Comparison of ENCODE assay signal across 16 mouse cellular contexts in the genomic region with DNA sequence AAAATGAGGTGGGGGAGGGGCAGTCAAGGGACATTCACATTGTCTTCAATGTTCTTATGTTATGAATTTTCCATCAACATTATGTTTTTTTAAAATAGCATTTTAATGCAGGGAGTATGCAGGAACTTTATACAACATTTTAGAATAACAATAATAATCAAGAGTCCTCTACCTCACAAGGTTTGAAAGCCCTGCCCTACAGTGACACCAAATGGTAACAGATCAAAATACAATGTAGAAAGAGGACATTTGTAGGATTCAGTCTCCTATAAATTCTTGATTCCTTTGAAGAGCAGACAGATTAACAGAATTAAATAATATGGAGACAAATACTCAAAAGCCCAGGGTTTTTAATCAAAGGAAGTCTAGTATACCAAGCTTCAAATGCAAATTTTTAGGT.
DNase-seq lines count a peak whose midpoint lies in the region; ATAC-seq and TF ChIP-seq lines count a peak whose summit lies in the region.
"Had no signal": no experiment of that assay in that cellular context is flagged by ENCODE, and none has a peak within 500 bp of the region (broad histone marks: within the 10 kb centered on the region; RNA-seq: fewer than 3 reads in every experiment).

No protein-coding gene starts in this region.

- TF ChIP-seq EP300 in heart, postnatal 0 days (IDR thresholded peaks at IDR 0.05; ENCODE audit: low read depth), result no peak
- TF ChIP-seq EP300 in lung, postnatal 0 days (IDR thresholded peaks at IDR 0.05), result no peak
- no peak for TF ChIP-seq EP300 in MEL (IDR thresholded peaks at IDR 0.05; ENCODE audit: low read depth in 1 of 2, low read length in 2 of 2)

- no peak overlapping the region for H3K9ac ChIP-seq in heart, postnatal 0 days (replicated peaks; ENCODE audit: low read depth, low read length)
- H3K9ac ChIP-seq in lung, postnatal 0 days (replicated peaks; ENCODE audit: low read depth), result no peak overlapping the region
- H3K9ac ChIP-seq in MEL (ENCODE audit: control insufficient read depth, low read depth, low read length, poor library complexity, severe bottlenecking), result no peak overlapping the region

- ATAC-seq in heart, postnatal 0 days (ENCODE audit: insufficient read depth, low read depth), result no peak
- no peak for ATAC-seq in lung, postnatal 0 days
- ATAC-seq in inflammation-experienced regulatory T-cells, adult 6 months, result no peak

- no peaks in the 10 kb centered on the region for H3K27me3 ChIP-seq in heart, postnatal 0 days (ENCODE audit: control insufficient read depth, insufficient read depth, low read length)
- no peaks in the 10 kb centered on the region for H3K27me3 ChIP-seq in lung, postnatal 0 days (replicated peaks; ENCODE audit: insufficient read depth, low read length)
- no peaks in the 10 kb centered on the region for H3K27me3 ChIP-seq in MEL (ENCODE audit: control insufficient read depth in 1 of 2, insufficient read depth in 2 of 2, low read length in 2 of 2)

- no peaks in the 10 kb centered on the region for H3K9me3 ChIP-seq in heart, postnatal 0 days (replicated peaks; ENCODE audit: control insufficient read depth, low read length)
- H3K9me3 ChIP-seq in lung, postnatal 0 days (ENCODE audit: low read length), result no peaks in the 10 kb centered on the region
- H3K9me3 ChIP-seq in MEL (replicated peaks; ENCODE audit: insufficient read depth, low read length), result no peaks in the 10 kb centered on the region

- TF ChIP-seq RAD21 in MEL (IDR thresholded peaks at IDR 0.05; ENCODE audit: low read depth, low read length), result peak; percentile 40

- H3K27ac ChIP-seq in heart, postnatal 0 days (ENCODE audit: low read depth), result no peak overlapping the region
- no peak overlapping the region for H3K27ac ChIP-seq in lung, postnatal 0 days (ENCODE audit: low read length)
- H3K27ac ChIP-seq in MEL (ENCODE audit: control insufficient read depth, low read depth, low read length), result no peak overlapping the region

- no peaks in the 10 kb centered on the region for H3K36me3 ChIP-seq in heart, postnatal 0 days (replicated peaks; ENCODE audit: control insufficient read depth, insufficient read depth, low read length)
- H3K36me3 ChIP-seq in lung, postnatal 0 days (ENCODE audit: insufficient read depth, low read length), result no peaks in the 10 kb centered on the region
- H3K36me3 ChIP-seq in MEL (ENCODE audit: control insufficient read depth in 1 of 2, insufficient read depth in 2 of 2, low read length in 2 of 2), result no peaks in the 10 kb centered on the region

- H3K79me2 ChIP-seq in MEL (ENCODE audit: control insufficient read depth, insufficient read depth, low read length, poor library complexity), result no peaks in the 10 kb centered on the region

- no peak for DNase-seq in heart, postnatal 0 days (ENCODE audit: low spot score)
- no peak for DNase-seq in heart, postnatal 36 days
- DNase-seq in lung, postnatal 0 days (ENCODE audit: low spot score), result no peak
- DNase-seq in lung, adult 18-20 months, result no peak
- DNase-seq in MEL (ENCODE audit: low read depth, low spot score), result no peak
- peak; percentile 12 for DNase-seq in induced T-regulatory cell, adult 2 months (ENCODE audit: low read depth)
- no peak for DNase-seq in gastrocnemius, adult 18-20 months (ENCODE audit: low spot score)
- DNase-seq: cerebellum, adult 9-10 months; heart, postnatal 4 days; kidney, adult 18-20 months; kidney, postnatal 36 days; lung, postnatal 10 days; right cerebral cortex, postnatal 4 days; thymus, postnatal 14 days had no signal

- no peaks in the 10 kb centered on the region for H3K4me1 ChIP-seq in heart, postnatal 0 days (ENCODE audit: control insufficient read depth, insufficient read depth)
- no peaks in the 10 kb centered on the region for H3K4me1 ChIP-seq in lung, postnatal 0 days (ENCODE audit: insufficient read depth, low read depth, low read length)
- H3K4me1 ChIP-seq in MEL (ENCODE audit: control insufficient read depth in 1 of 2, insufficient read depth in 2 of 2, low read length in 2 of 2), result no peaks in the 10 kb centered on the region

- intact Hi-C loops in heart, postnatal 36 days (cut with DNase I), result no loop called here

- TF ChIP-seq CTCF in heart, postnatal 0 days (IDR thresholded peaks at IDR 0.05; ENCODE audit: low read depth), result peak; percentile 46
- TF ChIP-seq CTCF in lung, postnatal 0 days (IDR thresholded peaks at IDR 0.05), result peak; percentile 37
- TF ChIP-seq CTCF in MEL (IDR thresholded peaks at IDR 0.05 in 2 of 3, conservative IDR thresholded peaks at IDR 0.05 in 1 of 3; ENCODE audit: control insufficient read depth in 1 of 3, insufficient read depth in 1 of 3, low read depth in 2 of 3, low read length in 3 of 3, poor library complexity in 1 of 3, severe bottlenecking in 1 of 3), result no peak

- no peak overlapping the region for H3K4me2 ChIP-seq in heart, postnatal 0 days (ENCODE audit: low read depth, low read length)
- H3K4me2 ChIP-seq in lung, postnatal 0 days (replicated peaks; ENCODE audit: low read depth, low read length), result no peak overlapping the region
- H3K4me2 ChIP-seq: midbrain, embryonic 11.5 days had no signal

- TF ChIP-seq POLR2A in MEL (IDR thresholded peaks at IDR 0.05; ENCODE audit: control insufficient read depth in 1 of 2, insufficient read depth in 1 of 2, low read depth in 1 of 2, low read length in 2 of 2, poor library complexity in 1 of 2), result no peak

- no peak overlapping the region for H3K4me3 ChIP-seq in heart, postnatal 0 days (ENCODE audit: low read depth, low read length)
- no peak overlapping the region for H3K4me3 ChIP-seq in lung, postnatal 0 days (ENCODE audit: low read depth, low read length)
- no peak overlapping the region for H3K4me3 ChIP-seq in MEL (ENCODE audit: control insufficient read depth in 1 of 2, insufficient read depth in 1 of 2, low read depth in 2 of 2, low read length in 2 of 2)

TF ChIP-seq in MEL, 35 proteins besides CTCF, POLR2A, EP300 and RAD21:
- no peak for TF ChIP-seq TCF12 (IDR thresholded peaks at IDR 0.05; ENCODE audit: low read depth, low read length)
- no peak for TF ChIP-seq GATA1 (IDR thresholded peaks at IDR 0.05; ENCODE audit: low read depth, low read length)
- TF ChIP-seq CHD2 (IDR thresholded peaks at IDR 0.05; ENCODE audit: low read length), result no peak
- no peak for TF ChIP-seq JUND (IDR thresholded peaks at IDR 0.05; ENCODE audit: low read depth, low read length)
- no peak for TF ChIP-seq POLR2AphosphoS5 (IDR thresholded peaks at IDR 0.05; ENCODE audit: borderline replicate concordance, low read depth, low read length)
- TF ChIP-seq USF1 (IDR thresholded peaks at IDR 0.05; ENCODE audit: low read depth, low read length), result no peak
- TF ChIP-seq MAX (IDR thresholded peaks at IDR 0.05; ENCODE audit: low read length), result no peak
- TF ChIP-seq ZMIZ1 (IDR thresholded peaks at IDR 0.05; ENCODE audit: low read depth, low read length), result no peak
- TF ChIP-seq SMC3 (IDR thresholded peaks at IDR 0.05; ENCODE audit: low read depth, low read length), result no peak
- no peak for TF ChIP-seq UBTF (IDR thresholded peaks at IDR 0.05; ENCODE audit: borderline replicate concordance, insufficient read depth, low read depth, low read length)
- TF ChIP-seq ZC3H11A (IDR thresholded peaks at IDR 0.05; ENCODE audit: low read depth, low read length), result no peak
- no peak for TF ChIP-seq NELFE (IDR thresholded peaks at IDR 0.05; ENCODE audit: low read depth, low read length)
- TF ChIP-seq CHD1 (IDR thresholded peaks at IDR 0.05; ENCODE audit: low read depth, low read length), result no peak
- TF ChIP-seq MYC (IDR thresholded peaks at IDR 0.05; ENCODE audit: low read depth, low read length), result no peak
- TF ChIP-seq MYB (IDR thresholded peaks at IDR 0.05; ENCODE audit: low read depth, low read length), result no peak
- TF ChIP-seq MEF2A (IDR thresholded peaks at IDR 0.05; ENCODE audit: extremely low read depth, insufficient replicate concordance, low read depth, low read length, poor library complexity, severe bottlenecking), result no peak
- no peak for TF ChIP-seq MXI1 (IDR thresholded peaks at IDR 0.05; ENCODE audit: low read depth, low read length)
- no peak for TF ChIP-seq TBP (IDR thresholded peaks at IDR 0.05; ENCODE audit: low read depth, low read length)

Comparison
In these comparisons a context has a peak if more than half of its experiments do, and no peak if none do; other contexts are left out.
1. CTCF ChIP-seq: peak in heart, postnatal 0 days (single experiment) and lung, postnatal 0 days (single experiment); none in MEL (0 of 3).